ENCODE assay signal across 8 mouse cellular contexts in genomic region chr5:66075032-66075488, GRCm38 (mm10).
DNase-seq lines count a peak whose midpoint lies in the region; ATAC-seq and TF ChIP-seq lines count a peak whose summit lies in the region.

No protein-coding gene starts in this region.

- 72% methylated on average over 9 of the region's 9 CpGs for WGBS in heart, embryonic 15.5 days
- 59% methylated on average over 9 of the region's 9 CpGs for WGBS in liver, embryonic 11.5 days
- WGBS in small intestine, adult 2 months, result 16% methylated on average over 9 of the region's 9 CpGs
- WGBS in midbrain, embryonic 16.5 days, result 91% methylated on average over 9 of the region's 9 CpGs
- WGBS in midbrain, embryonic 14.5 days, result 88% methylated on average over 9 of the region's 9 CpGs

- peaks cover 6 to 32% of the 10 kb centered on the region in 2 experiments for H3K4me1 ChIP-seq in MEL (ENCODE audit: control insufficient read depth in 1 of 2, insufficient read depth in 2 of 2, low read length in 2 of 2)
- H3K4me1 ChIP-seq in heart, embryonic 15.5 days (replicated peaks), result peaks cover 10% of the 10 kb centered on the region
- H3K4me1 ChIP-seq in liver, embryonic 11.5 days (replicated peaks; ENCODE audit: control insufficient read depth, insufficient read depth, low read length), result peaks cover 20% of the 10 kb centered on the region
- peaks cover 33% of the 10 kb centered on the region for H3K4me1 ChIP-seq in small intestine, adult 2 months (ENCODE audit: control insufficient read depth, insufficient read depth, insufficient read length, low read length)
- H3K4me1 ChIP-seq in midbrain, embryonic 16.5 days (ENCODE audit: control insufficient read depth, insufficient read depth, low read length), result no peaks in the 10 kb centered on the region
- H3K4me1 ChIP-seq in midbrain, embryonic 14.5 days (ENCODE audit: control insufficient read depth, insufficient read depth, low read length), result no peaks in the 10 kb centered on the region

- no peak overlapping the region for H3K4me2 ChIP-seq in heart, embryonic 15.5 days
- H3K4me2 ChIP-seq in liver, embryonic 11.5 days, result no peak overlapping the region
- H3K4me2 ChIP-seq in midbrain, embryonic 16.5 days (ENCODE audit: low read length), result no peak overlapping the region
- no peak overlapping the region for H3K4me2 ChIP-seq in midbrain, embryonic 14.5 days (ENCODE audit: low read length)

- peaks cover 0 to 22% of the 10 kb centered on the region in 2 experiments; a peak in 2 of 4 replicates for H3K36me3 ChIP-seq in MEL (ENCODE audit: control insufficient read depth in 1 of 2, insufficient read depth in 2 of 2, low read length in 2 of 2)
- no peaks in the 10 kb centered on the region for H3K36me3 ChIP-seq in heart, embryonic 15.5 days
- no peaks in the 10 kb centered on the region for H3K36me3 ChIP-seq in liver, embryonic 11.5 days (ENCODE audit: control insufficient read depth, insufficient read depth, low read length)
- peaks cover 4% of the 10 kb centered on the region for H3K36me3 ChIP-seq in small intestine, adult 2 months (ENCODE audit: control insufficient read depth, insufficient read depth, low read length)
- no peaks in the 10 kb centered on the region for H3K36me3 ChIP-seq in midbrain, embryonic 16.5 days (ENCODE audit: control insufficient read depth, insufficient read depth, low read length)
- H3K36me3 ChIP-seq in midbrain, embryonic 14.5 days (ENCODE audit: control insufficient read depth, insufficient read depth, low read length), result no peaks in the 10 kb centered on the region

- H3K79me2 ChIP-seq in MEL (ENCODE audit: control insufficient read depth, insufficient read depth, low read length, poor library complexity), result no peaks in the 10 kb centered on the region

- TF ChIP-seq EP300 in MEL (IDR thresholded peaks at IDR 0.05; ENCODE audit: low read depth in 1 of 2, low read length in 2 of 2), result no peak; a peak in 1 of 4 replicates

- H3K4me3 ChIP-seq in MEL (ENCODE audit: control insufficient read depth in 1 of 2, insufficient read depth in 1 of 2, low read depth in 2 of 2, low read length in 2 of 2), result no peak overlapping the region
- no peak overlapping the region for H3K4me3 ChIP-seq in heart, embryonic 15.5 days
- H3K4me3 ChIP-seq in liver, embryonic 11.5 days (ENCODE audit: low read depth, low read length), result no peak overlapping the region
- H3K4me3 ChIP-seq in small intestine, adult 2 months (ENCODE audit: low read depth, low read length), result peak overlapping the region; percentile 15; the same call in 1 of the 2 replicates
- no peak overlapping the region for H3K4me3 ChIP-seq in midbrain, embryonic 16.5 days (ENCODE audit: low read depth, low read length)
- H3K4me3 ChIP-seq in midbrain, embryonic 14.5 days (replicated peaks; ENCODE audit: low read depth, low read length), result no peak overlapping the region

- H3K27ac ChIP-seq in MEL (ENCODE audit: control insufficient read depth, low read depth, low read length), result peak overlapping the region; percentile 65
- 0 out of 2 replicates have a peak overlapping the region, but pooled peaks have one; percentile 38 for H3K27ac ChIP-seq in heart, embryonic 15.5 days
- H3K27ac ChIP-seq in liver, embryonic 11.5 days (ENCODE audit: low read depth, low read length), result peak overlapping the region; percentile 45; the same call in 1 of the 2 replicates
- H3K27ac ChIP-seq in small intestine, adult 2 months (ENCODE audit: insufficient read depth, low read depth, low read length), result peak overlapping the region; percentile 91
- H3K27ac ChIP-seq in midbrain, embryonic 16.5 days (ENCODE audit: low read length), result no peak overlapping the region
- H3K27ac ChIP-seq in midbrain, embryonic 14.5 days (replicated peaks; ENCODE audit: low read depth, low read length), result no peak overlapping the region

- no peak for TF ChIP-seq RAD21 in MEL (IDR thresholded peaks at IDR 0.05; ENCODE audit: low read depth, low read length)

- no peaks in the 10 kb centered on the region for H3K27me3 ChIP-seq in MEL (ENCODE audit: control insufficient read depth in 1 of 2, insufficient read depth in 2 of 2, low read length in 2 of 2)
- H3K27me3 ChIP-seq in heart, embryonic 15.5 days, result no peaks in the 10 kb centered on the region
- H3K27me3 ChIP-seq in liver, embryonic 11.5 days (replicated peaks; ENCODE audit: control insufficient read depth, insufficient read depth, low read length), result no peaks in the 10 kb centered on the region
- H3K27me3 ChIP-seq in small intestine, adult 2 months (ENCODE audit: control insufficient read depth, insufficient read depth, low read length), result no peaks in the 10 kb centered on the region
- no peaks in the 10 kb centered on the region for H3K27me3 ChIP-seq in midbrain, embryonic 16.5 days (ENCODE audit: control insufficient read depth, insufficient read depth, low read depth, low read length)
- H3K27me3 ChIP-seq in midbrain, embryonic 14.5 days (ENCODE audit: control insufficient read depth, insufficient read depth, low read length), result no peaks in the 10 kb centered on the region

- DNase-seq in MEL (ENCODE audit: low read depth, low spot score), result peak; percentile 77
- DNase-seq in liver, embryonic 11.5 days (ENCODE audit: low spot score), result no peak
- DNase-seq in testis, postnatal 14 days (ENCODE audit: low spot score), result no peak
- DNase-seq in left cerebral cortex, adult 18-20 months (ENCODE audit: low spot score in 2 of 2), result no peak
- no peak for DNase-seq in midbrain, embryonic 14.5 days

- peak overlapping the region; percentile 48 for H3K9ac ChIP-seq in MEL (ENCODE audit: control insufficient read depth, low read depth, low read length, poor library complexity, severe bottlenecking)
- H3K9ac ChIP-seq in heart, embryonic 15.5 days, result no peak overlapping the region
- H3K9ac ChIP-seq in liver, embryonic 11.5 days (ENCODE audit: low read depth, low read length), result no peak overlapping the region
- no peak overlapping the region for H3K9ac ChIP-seq in midbrain, embryonic 16.5 days (ENCODE audit: low read depth, low read length)
- no peak overlapping the region for H3K9ac ChIP-seq in midbrain, embryonic 14.5 days (replicated peaks; ENCODE audit: low read length)

- peak in 1 of 2 experiments; percentile 54; a peak in 2 of 4 replicates for TF ChIP-seq POLR2A in MEL (IDR thresholded peaks at IDR 0.05; ENCODE audit: control insufficient read depth in 1 of 2, insufficient read depth in 1 of 2, low read depth in 1 of 2, low read length in 2 of 2, poor library complexity in 1 of 2)
- TF ChIP-seq POLR2A in small intestine, adult 2 months (IDR thresholded peaks at IDR 0.05; ENCODE audit: low read depth, low read length), result no peak

- no peak for ATAC-seq in heart, embryonic 15.5 days (replicated peaks; ENCODE audit: insufficient number of reproducible peaks, insufficient read depth, low FRiP score, low read depth)
- no peak for ATAC-seq in liver, embryonic 11.5 days (replicated peaks; ENCODE audit: low FRiP score)
- ATAC-seq in midbrain, embryonic 16.5 days, result no peak
- ATAC-seq in midbrain, embryonic 14.5 days (ENCODE audit: low FRiP score, low TSS enrichment), result no peak

- no peaks in the 10 kb centered on the region for H3K9me3 ChIP-seq in MEL (replicated peaks; ENCODE audit: insufficient read depth, low read length)
- H3K9me3 ChIP-seq in heart, embryonic 15.5 days (replicated peaks), result no peaks in the 10 kb centered on the region
- no peaks in the 10 kb centered on the region for H3K9me3 ChIP-seq in liver, embryonic 11.5 days (ENCODE audit: control insufficient read depth, low read length)
- H3K9me3 ChIP-seq in midbrain, embryonic 16.5 days (replicated peaks; ENCODE audit: control insufficient read depth, low read length, poor library complexity, severe bottlenecking), result no peaks in the 10 kb centered on the region
- no peaks in the 10 kb centered on the region for H3K9me3 ChIP-seq in midbrain, embryonic 14.5 days (ENCODE audit: control insufficient read depth, low read length)

- no peak for TF ChIP-seq CTCF in MEL (IDR thresholded peaks at IDR 0.05 in 2 of 3, conservative IDR thresholded peaks at IDR 0.05 in 1 of 3; ENCODE audit: control insufficient read depth in 1 of 3, insufficient read depth in 1 of 3, low read depth in 2 of 3, low read length in 3 of 3, poor library complexity in 1 of 3, severe bottlenecking in 1 of 3)
- no peak for TF ChIP-seq CTCF in small intestine, adult 2 months (IDR thresholded peaks at IDR 0.05; ENCODE audit: extremely low read depth, insufficient read length, insufficient replicate concordance, low read depth, low read length)

TF ChIP-seq in MEL, 35 proteins besides CTCF, POLR2A, EP300 and RAD21 (continues in another document):
- TF ChIP-seq ZC3H11A (IDR thresholded peaks at IDR 0.05; ENCODE audit: low read depth, low read length), result no peak
- TF ChIP-seq MEF2A (IDR thresholded peaks at IDR 0.05; ENCODE audit: extremely low read depth, insufficient replicate concordance, low read depth, low read length, poor library complexity, severe bottlenecking), result no peak
- peak; percentile 64; the same call in 1 of the 2 replicates for TF ChIP-seq TBP (IDR thresholded peaks at IDR 0.05; ENCODE audit: low read depth, low read length)
- no peak for TF ChIP-seq UBTF (IDR thresholded peaks at IDR 0.05; ENCODE audit: borderline replicate concordance, insufficient read depth, low read depth, low read length)
- TF ChIP-seq E2F4 (IDR thresholded peaks at IDR 0.05; ENCODE audit: borderline replicate concordance, low read depth, low read length), result no peak
- TF ChIP-seq SIN3A (IDR thresholded peaks at IDR 0.05; ENCODE audit: low read length), result no peak
- no peak for TF ChIP-seq JUND (IDR thresholded peaks at IDR 0.05; ENCODE audit: low read depth, low read length)
- no peak for TF ChIP-seq MAFK (IDR thresholded peaks at IDR 0.05; ENCODE audit: borderline replicate concordance, low read depth, low read length)
- peak; percentile 50; the same call in 1 of the 2 replicates for TF ChIP-seq HCFC1 (IDR thresholded peaks at IDR 0.05; ENCODE audit: low read depth, low read length)
- TF ChIP-seq MAX (IDR thresholded peaks at IDR 0.05; ENCODE audit: low read length), result peak; percentile 76
- no peak for TF ChIP-seq TCF12 (IDR thresholded peaks at IDR 0.05; ENCODE audit: low read depth, low read length)
- TF ChIP-seq MAZ (IDR thresholded peaks at IDR 0.05; ENCODE audit: low read depth, low read length), result no peak
- TF ChIP-seq CHD1 (IDR thresholded peaks at IDR 0.05; ENCODE audit: low read depth, low read length), result no peak
- no peak for TF ChIP-seq ZKSCAN1 (IDR thresholded peaks at IDR 0.05; ENCODE audit: low read depth, low read length)
- TF ChIP-seq USF1 (IDR thresholded peaks at IDR 0.05; ENCODE audit: low read depth, low read length), result no peak
- TF ChIP-seq SMC3 (IDR thresholded peaks at IDR 0.05; ENCODE audit: low read depth, low read length), result no peak
- no peak for TF ChIP-seq MXI1 (IDR thresholded peaks at IDR 0.05; ENCODE audit: low read depth, low read length)
- peak; percentile 68 for TF ChIP-seq ELF1 (IDR thresholded peaks at IDR 0.05; ENCODE audit: low read depth, low read length)
- no peak for TF ChIP-seq ZMIZ1 (IDR thresholded peaks at IDR 0.05; ENCODE audit: low read depth, low read length)
- no peak for TF ChIP-seq KAT2A (conservative IDR thresholded peaks at IDR 0.05; ENCODE audit: low read depth, low read length)
- TF ChIP-seq MYC (IDR thresholded peaks at IDR 0.05; ENCODE audit: low read depth, low read length), result peak; percentile 68

Comparison
In these comparisons a context has a peak if more than half of its experiments do, and no peak if none do; other contexts are left out.
1. H3K27ac ChIP-seq: peak in MEL (single experiment), heart, embryonic 15.5 days (single experiment), liver, embryonic 11.5 days (single experiment) and small intestine, adult 2 months (single experiment); none in midbrain, embryonic 16.5 days (single experiment) and midbrain, embryonic 14.5 days (single experiment).